Mouse (Mus musculus) left cerebral cortex, adult 2 months (tissue): ENCODE measurements around the gene Shld2. TPM values are rescaled to one million over a fixed set of nuclear protein-coding genes. Genes with fewer than 3 reads are reported as not detected.
A peak's percentile ranks its signal among the peaks of the same experiment; 100 is the strongest.

Source experiments
- DNase-seq, 2 experiments: peaks; one replicate each; pipeline ENCODE4 v3.0.0; 2021 to 2022; ENCODE audit warnings: low spot score in 2 of 2, mixed read lengths in 1 of 2; ENCODE audit errors: extremely low spot score in 1 of 2
- H3K27ac ChIP-seq: fragments of 200-600 bp; 2 replicates; pipeline ENCODE4 v1.8.1; 2022
- H3K4me3 ChIP-seq: fragments of 200-600 bp; 2 replicates; pipeline ENCODE4 v1.8.1; 2022
- CTCF ChIP-seq: fragments of 200-600 bp; IDR thresholded peaks from 2 replicates; pipeline ENCODE4 v1.8.1; 2022; ENCODE audit warnings: antibody characterized with exemption, mild to moderate bottlenecking, moderate library complexity
- intact Hi-C: fragments of 180-260 bp; cut with DNase I; formaldehyde crosslinking; loops from one replicate; pipeline ENCODE4 v1.15.1; 2025
- long read RNA-seq, 2 experiments: library from polyadenylated mRNA; stranded (forward); transcript quantifications; one replicate each; pipeline ENCODE4 v2.0.0; 2021; ENCODE audit warnings: borderline mapping rate in 2 of 2
- total RNA-seq, 2 experiments: library from RNA; stranded (reverse); gene quantifications; 2 replicates each; pipeline ENCODE4 v1.2.3; 2021

Gene Shld2
- 10 to 100 TPM; 10.5 to 11.5 TPM for total RNA-seq
- long read RNA-seq, experiment 1, partial matches to known transcripts: 0 of 9 reads
- long read RNA-seq, experiment 1, other reads (novel, unspliced or antisense): 9 of 9 reads
- long read RNA-seq, experiment 2, partial matches to known transcripts: 0 of 3 reads
- long read RNA-seq, experiment 2, other reads (novel, unspliced or antisense): 3 of 3 reads

GRCm38 (mm10) chr14:34310234-34310965 lies at the start of gene Shld2, which contains the start of gene Glud1:
Gene Shld2, minus strand, starts transcription at chr14:34310493.
Gene Glud1, plus strand, starts transcription at chr14:34310727.
- Histone ChIP-seq H3K4me3 (peak within 1 kb of the TSS; percentile 96), H3K27ac (peak within 1 kb of the TSS; percentile 92)
- no peak; the same call in 1 of the 2 replicates for TF ChIP-seq CTCF
- intact Hi-C loops: loop anchor here (2.0 to 5.0 kb wide), 2 partner anchors 52 to 192 kb away; partner anchors contain the start of gene Bmpr1a
- DNase-seq: peak; percentile 94 to 96

DNA sequence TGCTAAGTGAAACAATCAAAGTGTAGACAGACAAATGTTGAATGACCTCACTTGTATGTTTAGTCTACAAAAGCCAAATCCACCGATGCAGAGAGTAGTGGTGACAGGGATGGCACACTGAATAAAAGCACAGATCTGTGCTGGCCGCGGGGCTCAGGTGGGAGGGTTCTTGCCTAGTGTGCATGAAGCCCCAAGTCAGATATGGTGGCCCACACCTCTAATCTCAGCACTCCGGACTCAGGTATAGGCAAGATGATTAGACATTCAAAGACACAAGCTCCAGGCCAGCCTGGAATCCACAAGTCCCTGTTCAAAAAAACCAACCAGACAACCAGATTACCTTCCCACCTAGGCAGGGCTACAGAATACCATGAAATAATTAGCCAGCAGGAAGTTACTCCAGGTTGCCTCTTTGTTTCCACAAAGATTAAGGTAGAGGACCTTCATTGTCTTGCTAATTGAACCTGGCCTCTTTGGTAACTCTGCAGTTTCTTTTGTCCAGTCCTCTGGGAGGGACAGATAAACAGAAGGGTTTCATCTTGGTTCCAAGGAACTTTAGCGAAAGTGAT lies 49.5 kb upstream of the Shld2 start:
- H3K4me3 ChIP-seq: no peak overlapping the region
- H3K27ac ChIP-seq: no peak overlapping the region
- intact Hi-C loops: loop anchor here (5.0 to 10.0 kb wide), 2 partner anchors 47 to 415 kb away; partner anchors contain the start of genes Glud1 and Shld2
- no peak for DNase-seq
- TF ChIP-seq CTCF: no peak

- H3K27ac ChIP-seq: no peak overlapping the region
- intact Hi-C loops: no loop called here
- TF ChIP-seq CTCF: no peak
- H3K4me3 ChIP-seq: no peak overlapping the region
- no peak for DNase-seq
Measured at GRCm38 (mm10) chr14:34357671-34358455, 47.6 kb upstream of the Shld2 start.

DNA sequence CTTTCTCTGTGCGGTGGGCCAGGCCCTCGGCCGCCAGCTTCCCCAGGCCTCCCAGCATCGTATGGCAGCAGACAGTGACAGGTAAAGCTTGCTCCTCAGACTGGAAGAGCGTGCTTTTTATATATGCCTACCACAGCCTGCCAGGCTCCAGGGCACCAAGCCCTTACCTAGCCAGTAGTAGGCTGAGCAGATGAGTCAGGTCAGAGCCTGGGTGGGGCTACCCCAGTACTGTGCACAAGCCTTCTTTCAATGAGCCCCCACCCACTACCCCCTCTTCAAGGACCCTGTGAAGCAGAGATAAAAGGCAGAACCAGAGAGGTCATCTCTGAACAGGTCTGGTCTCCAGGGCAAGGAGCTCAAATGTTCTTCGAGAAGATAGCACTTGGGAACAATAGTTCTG lies 45.0 kb upstream of the Shld2 start, which contains the start of gene Fam25c:
Gene Fam25c, minus strand, starts transcription at position 133 of the 400 bp plus-strand sequence.
- intact Hi-C loops: no loop called here
- TF ChIP-seq CTCF: no peak
- no peak for DNase-seq
- Histone ChIP-seq H3K27ac (no peak within 1 kb of the TSS), H3K4me3 (no peak within 1 kb of the TSS)

DNA sequence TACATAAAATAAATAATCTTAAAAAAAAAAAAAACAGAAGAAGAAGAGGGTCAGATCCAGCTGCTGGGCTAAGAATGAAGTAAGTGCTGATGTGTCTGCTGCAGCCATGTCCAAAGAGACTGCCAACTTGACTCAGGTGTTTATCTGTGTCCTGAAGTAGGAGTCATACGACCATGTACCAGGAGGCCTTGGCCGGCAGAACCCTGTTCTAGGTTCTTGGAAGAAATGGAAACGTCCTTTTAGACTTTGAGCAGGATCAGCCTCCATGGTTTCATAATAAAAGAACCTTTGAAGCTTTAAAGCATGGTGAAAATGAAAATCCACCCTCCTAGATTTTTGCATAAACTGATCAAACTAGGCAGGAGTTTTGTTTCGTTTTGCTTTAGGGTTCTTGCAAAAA lies 44.2 kb upstream of the Shld2 start:
- no peak for TF ChIP-seq CTCF
- no peak overlapping the region for H3K27ac ChIP-seq
- no peak overlapping the region for H3K4me3 ChIP-seq
- intact Hi-C loops: no loop called here
- no peak for DNase-seq

GRCm38 (mm10) chr14:34353326-34353725 lies 43.0 kb upstream of the Shld2 start:
- intact Hi-C loops: no loop called here
- Histone ChIP-seq H3K4me3 (no peak overlapping the region), H3K27ac (no peak overlapping the region)
- no peak for TF ChIP-seq CTCF
- DNase-seq: no peak

DNA sequence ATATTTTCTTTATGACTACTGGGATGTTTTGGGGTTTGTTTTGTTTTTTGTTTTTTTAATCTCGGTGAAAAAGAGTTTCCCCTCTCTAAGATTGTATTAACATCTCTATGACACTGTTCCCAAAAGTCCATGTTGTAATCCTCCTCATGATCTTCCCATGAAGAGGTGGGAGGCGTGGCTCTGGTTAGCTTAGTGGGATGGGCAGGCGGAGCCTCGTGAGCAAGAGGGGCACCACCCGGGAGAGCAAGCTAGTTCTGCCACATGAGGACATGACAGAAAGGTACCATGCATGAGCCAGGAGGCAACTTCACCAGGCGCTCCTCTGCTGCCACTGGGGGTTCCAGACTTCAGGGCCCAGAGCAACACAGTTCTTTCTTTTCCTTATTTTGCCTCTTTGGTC lies 42.2 kb upstream of the Shld2 start:
- no peak for TF ChIP-seq CTCF
- intact Hi-C loops: no loop called here
- Histone ChIP-seq H3K27ac (no peak overlapping the region), H3K4me3 (no peak overlapping the region)
- no peak for DNase-seq

- DNase-seq: no peak
- Histone ChIP-seq H3K4me3 (no peak overlapping the region), H3K27ac (no peak overlapping the region)
- intact Hi-C loops: no loop called here
- no peak for TF ChIP-seq CTCF
Measured at GRCm38 (mm10) chr14:34351660-34352059, 41.4 kb upstream of the Shld2 start.

GRCm38 (mm10) chr14:34349007-34349406 lies 38.7 kb upstream of the Shld2 start:
- no peak overlapping the region for H3K27ac ChIP-seq
- no peak for DNase-seq
- intact Hi-C loops: no loop called here
- TF ChIP-seq CTCF: no peak
- H3K4me3 ChIP-seq: no peak overlapping the region

- no peak for DNase-seq
- no peak overlapping the region for H3K27ac ChIP-seq
- no peak overlapping the region for H3K4me3 ChIP-seq
- intact Hi-C loops: no loop called here
- no peak for TF ChIP-seq CTCF
Measured at GRCm38 (mm10) chr14:34348301-34348700, 38.0 kb upstream of the Shld2 start.

GRCm38 (mm10) chr14:34347084-34347483 lies 36.8 kb upstream of the Shld2 start:
- TF ChIP-seq CTCF: no peak
- DNase-seq: no peak
- intact Hi-C loops: no loop called here
- Histone ChIP-seq H3K27ac (no peak overlapping the region), H3K4me3 (no peak overlapping the region)
